Mouse (Mus musculus) right cerebral cortex, postnatal 14 days (tissue): Measurements from ENCODE around the gene Gramd2.
"Not testable (repeated sequence)": the region's sequence is repeated elsewhere in the genome, so short reads cannot be mapped to it uniquely, and the experiment has no call there.

ENCODE experiments used
- DNase-seq: peaks from one replicate; pipeline ENCODE4 v3.0.0; 2022

Gene Gramd2

DNA sequence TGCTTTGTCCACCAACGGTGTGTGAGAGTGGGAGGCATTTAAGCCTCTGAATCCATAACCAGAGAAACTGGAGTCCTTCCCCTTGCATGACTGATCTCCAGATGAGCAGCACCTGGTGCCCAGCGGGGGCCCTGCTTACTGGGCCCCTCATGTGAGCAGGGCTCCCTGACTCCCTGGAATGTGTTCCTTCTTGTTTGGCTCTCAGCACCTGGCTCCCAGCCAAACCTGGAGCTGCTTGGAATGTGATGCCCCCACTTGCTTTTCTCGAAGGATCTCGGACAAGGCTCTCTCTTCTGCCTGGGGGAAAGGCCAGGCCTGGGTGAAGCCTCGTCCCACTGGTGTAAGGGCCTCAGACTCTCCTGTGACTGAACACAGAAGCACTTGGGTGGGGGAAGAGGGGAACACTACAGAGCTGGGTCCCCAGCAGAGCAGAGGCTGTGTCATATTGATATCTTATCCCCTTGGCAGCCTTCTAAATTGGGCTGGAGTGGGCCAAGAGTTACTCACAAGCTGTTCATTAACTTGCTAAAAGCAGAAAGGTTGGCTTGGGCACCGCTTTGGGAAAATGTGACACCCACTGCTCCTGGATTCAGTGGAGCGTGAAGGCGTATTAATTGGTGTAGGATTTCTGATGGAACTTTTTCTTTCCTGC, 44.0 kb downstream of the Gramd2 start:
- DNase-seq = peak; percentile 48

DNA sequence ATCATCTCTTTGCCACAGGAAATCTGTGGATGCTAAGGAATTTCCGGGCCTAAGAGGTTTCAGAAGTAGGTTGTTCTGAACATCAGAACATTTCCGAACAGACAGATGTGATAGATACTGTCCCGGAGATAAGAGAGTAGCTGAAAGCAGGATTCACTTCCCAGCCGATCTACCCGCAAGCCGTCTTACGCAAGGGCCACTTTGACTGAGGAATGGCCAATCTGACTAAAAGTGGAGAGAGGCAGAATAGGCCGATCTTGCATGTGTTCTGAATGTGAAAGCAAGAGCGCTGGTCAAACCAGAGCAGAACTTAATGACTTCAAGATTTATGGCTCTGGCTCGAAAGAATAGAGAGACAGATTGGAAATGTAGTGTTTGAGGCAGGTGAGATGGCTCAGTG, 45.6 kb downstream of the Gramd2 start:
- DNase-seq = no peak

DNA sequence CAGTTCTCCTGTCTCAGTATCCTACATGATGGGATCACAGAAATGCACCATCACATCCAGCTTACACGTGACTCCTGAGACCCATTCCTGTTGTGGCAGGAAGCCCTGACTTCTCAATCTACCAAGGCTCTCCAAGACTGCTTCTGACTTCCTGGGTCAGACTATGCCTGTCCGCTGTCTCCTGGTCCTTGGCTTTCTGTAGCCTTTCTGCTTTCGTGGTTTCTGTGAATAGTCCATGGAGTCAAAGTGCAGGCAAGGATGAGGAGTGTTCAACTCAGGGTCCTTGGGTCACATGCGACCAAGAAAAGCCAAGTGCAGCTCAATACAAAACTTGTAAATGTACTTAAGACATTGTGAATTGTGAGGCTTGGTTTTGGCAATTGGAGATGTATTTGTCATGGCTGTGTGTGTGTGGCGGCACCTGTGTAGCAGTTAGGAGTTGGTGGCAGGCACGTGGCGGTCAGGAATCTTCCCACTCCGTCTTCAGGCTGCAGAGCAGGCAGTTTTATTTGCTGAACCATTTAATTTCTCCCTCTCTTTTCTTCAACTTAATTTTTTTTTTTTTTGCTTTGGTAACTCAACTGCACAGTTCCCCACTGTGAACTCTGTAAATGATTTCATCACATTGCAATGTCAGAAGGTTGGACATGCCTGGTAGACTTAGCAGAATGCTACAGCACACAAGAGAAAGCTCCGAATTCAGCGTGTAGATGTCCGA, 47.8 kb downstream of the Gramd2 start:
- DNase-seq = no peak

DNA sequence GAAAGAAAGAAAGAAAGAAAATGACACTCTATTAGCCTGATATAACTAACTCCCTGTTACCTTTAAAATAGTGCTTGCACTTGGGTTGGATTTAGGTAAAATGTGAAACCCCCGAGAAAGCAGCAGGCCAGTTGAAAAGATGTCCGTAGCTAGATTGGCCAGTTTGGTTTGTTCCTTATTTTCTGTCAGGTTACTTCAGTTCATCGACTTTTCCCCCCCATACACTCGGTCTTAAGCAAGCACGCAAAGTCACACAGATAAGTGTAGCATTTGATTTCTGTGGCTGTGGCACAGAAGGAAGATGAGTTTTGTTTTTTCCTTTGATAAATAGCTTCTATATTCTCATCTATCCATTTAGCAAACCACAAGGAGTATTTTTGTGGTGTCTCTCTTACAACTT, 51.2 kb downstream of the Gramd2 start:
- no peak for DNase-seq

DNA sequence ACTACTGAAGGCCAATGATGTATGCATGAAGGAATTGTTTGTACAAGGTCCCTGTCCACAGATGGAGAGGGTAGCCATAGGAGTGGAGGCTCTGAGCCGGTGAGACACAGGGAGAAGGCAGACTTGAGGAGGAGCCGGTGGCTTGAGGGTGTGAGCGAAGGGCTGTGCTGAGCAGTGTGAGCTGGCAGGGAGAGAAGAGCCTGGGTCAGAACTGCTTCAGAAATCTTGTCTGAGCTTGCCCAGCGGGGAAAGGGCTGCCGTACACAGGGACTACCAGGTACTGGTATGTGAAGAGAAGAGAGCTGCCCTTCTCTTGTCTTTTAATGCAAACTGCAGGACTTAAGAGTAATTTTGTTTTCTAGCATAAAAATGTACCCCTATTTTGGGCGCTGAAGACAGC, 53.1 kb downstream of the Gramd2 start:
- DNase-seq = no peak

DNA sequence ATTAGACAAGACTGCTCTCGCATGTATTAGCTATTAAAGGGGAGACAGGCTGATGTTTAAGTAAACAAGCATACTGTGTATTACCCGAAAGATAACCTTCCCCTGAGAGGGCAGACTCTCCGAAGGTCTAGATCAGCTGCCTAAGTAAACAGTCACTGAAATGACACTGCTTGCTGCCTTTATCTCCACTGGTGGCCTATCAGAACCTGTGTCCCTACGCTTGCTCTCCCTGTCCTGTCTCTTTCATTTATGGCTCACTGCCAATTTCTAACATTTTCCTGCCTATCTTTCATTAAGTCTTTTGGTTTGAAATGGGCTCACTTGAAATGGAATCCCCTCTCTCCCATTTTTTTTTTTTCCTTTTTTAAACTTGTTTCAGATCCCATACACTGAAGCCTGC, 55.5 kb downstream of the Gramd2 start:
- no peak for DNase-seq

DNA sequence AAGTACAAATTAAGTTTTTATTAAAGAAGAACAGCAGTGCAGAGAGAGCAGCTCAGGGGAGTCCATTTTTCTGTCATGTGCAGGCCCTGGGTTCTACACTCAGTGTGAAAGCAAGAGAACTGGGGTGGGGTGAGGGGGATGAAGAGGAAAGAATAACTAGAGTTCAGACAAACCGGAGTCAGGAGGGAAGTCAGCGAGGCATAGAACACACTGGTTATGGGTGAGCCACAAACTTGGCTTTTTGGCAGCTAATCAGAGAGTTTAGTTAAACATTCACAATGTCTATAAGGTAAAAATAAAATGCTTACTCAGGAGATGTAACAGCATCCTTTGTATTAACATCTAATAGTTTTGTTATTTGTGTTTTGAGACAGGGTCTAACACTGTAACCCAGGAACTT, 60.6 kb downstream of the Gramd2 start:
- no peak for DNase-seq

DNA sequence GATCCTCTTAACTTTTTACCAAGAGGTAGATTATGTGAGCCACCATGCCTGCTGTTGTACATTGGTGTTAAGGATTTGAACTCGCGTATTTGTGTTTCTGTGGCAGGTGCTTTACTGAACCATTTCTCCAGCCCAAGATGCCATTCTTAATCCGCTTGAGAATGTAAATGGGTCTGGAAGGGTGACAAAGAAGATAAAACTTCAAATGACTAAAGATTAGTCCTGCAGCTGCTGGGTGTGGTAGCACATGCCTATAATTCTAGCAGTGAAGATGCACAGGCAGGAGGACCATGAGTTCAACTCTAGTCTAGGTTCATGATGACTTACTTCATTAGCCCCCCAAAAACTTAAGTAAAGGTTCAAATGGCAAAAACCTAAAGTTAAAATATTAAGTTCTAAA, 64.0 kb downstream of the Gramd2 start:
- DNase-seq = no peak

DNA sequence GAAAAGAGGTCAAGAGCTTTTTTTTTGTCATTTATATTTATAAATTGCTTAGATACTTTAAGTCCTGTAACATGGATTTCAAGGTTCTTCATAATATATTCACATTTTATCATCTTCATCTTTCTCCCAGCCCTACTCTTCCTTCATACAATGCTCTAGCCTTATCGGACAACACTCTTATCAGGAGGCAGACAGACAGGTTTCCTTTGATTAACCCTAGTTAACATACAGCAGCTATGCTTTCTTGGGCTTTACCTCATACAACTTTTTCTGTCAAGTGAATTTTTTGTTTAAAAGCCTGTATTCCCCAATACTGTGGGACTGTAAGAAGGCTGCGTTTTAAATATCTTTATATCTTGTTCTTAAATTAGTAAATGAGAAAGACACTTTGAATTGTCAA, 68.4 kb downstream of the Gramd2 start:
- DNase-seq = no peak

DNA sequence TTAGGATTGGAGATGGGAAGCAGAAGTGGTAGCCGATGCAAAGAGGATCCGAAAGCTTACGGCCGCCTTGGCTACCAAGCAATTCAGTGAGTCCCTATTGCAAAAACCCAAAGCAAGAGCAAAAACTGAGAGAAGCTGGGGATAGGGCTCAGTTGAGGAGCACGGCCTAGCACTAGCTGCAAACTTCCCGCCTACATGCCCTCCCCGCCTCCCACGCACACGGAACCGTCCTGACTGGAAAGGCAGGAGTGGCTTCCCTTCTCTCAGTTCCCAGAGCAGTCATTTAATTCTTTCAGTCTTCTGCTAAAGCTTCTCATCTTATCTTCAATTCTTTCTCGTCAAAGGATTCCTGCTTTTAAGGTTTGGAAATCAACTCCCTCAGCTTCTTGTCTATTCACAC, 69.0 kb downstream of the Gramd2 start:
- DNase-seq = peak; percentile 12

DNA sequence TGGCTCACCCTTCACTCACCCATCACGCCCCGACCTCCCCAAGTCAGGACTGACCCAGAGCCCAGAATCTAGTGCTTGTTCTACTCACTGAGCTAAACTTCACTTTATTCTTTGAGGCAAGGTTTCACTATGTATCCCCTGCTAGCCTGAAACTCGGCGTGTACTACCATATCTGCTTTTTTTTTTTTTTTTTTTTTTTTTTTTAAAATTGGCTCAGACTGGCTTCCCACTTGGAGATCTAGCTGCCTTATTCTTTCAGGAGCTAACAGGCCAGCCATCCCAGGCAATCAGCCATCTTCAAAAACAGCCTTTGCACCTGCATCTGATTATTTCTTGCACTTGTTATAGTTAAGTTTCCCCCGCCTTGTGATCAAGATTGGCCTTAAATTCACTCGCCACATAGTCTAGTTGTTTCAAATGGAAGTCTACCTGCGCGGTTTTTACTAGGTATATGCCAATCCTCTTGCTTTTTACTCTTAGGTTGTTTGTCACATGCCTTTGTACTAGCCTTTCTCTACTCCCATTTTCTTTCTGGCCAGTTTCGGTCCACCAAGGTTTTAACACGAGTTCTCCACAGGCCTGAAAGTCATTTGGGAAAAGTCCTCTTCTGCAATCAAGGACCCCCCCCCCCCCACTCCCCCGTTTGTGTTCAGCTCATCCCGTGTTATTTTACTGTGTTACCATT, 69.8 kb downstream of the Gramd2 start:
- no peak for DNase-seq

DNA sequence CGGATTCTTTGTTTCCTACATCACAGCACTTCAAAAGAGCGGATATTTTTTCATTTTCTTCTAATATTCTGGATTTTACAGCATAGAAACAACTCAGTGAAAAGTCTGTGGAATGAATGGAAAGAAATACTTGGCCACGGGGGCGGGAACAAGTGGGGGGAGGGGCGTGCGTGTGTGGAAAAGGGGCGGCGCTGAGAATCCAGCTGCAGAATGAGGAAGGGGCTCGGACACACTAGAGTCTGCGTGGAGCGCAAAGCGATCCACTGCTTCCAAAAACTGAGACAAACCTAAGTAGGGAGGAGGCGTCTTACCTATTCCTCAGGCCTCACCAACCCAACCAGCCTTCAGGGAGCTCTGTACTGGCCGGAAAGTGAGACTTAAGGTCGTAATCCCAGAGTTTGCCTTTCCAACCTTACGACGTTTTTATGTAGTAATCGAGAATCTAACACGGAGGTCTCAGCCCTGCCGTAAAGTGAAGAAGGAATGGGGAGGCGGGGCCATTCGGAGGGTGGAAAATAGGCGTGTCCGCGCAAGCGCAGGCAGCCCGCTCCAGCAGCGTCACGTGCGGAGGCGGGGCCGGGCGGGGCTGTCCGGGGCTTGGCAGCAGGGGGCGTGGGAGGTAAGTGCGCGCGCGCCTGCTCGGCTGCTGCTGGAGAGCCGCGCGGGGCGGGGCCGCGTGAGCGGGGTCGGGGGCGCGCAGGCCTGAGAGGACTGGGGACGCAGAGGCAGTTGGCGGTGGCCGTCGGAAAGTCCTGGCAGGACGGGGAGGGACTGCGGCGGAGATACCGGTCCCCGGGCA, 70.5 kb downstream of the Gramd2 start, which contains the start of the genes Senp8 and Myo9a:
Gene Senp8 (minus strand): TSS at position 444 of the 799 bp plus-strand sequence.
Gene Myo9a (plus strand): TSS at position 630 of the 799 bp plus-strand sequence.
- DNase-seq = peak; percentile 99

DNA sequence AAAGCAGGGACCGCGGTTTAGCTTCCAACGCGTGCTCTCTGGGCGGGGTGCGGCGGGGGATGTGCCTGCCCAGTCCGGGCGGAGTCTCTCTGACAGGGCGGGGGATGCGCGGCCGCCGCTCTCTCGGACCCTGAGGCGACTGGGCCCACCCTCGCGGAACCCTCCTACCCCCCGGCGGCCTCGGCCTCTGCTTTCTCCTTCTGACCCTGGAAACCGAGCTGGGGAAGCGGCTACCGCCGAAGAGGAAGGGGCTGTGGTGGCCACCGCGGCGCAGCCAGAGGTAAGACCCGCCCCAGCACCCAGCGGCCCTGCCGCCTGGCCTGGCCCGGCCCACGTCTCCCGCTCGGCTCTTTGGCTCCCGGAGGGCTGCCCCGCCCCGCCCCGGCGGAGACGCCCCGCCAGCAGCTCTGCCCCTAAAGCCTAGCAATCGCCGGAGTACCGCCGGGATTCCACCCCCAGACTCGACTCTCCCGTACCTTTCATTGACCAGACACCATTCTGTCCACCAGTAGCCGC, 71.2 kb downstream of the Gramd2 start:
- DNase-seq = peak; percentile 60

DNA sequence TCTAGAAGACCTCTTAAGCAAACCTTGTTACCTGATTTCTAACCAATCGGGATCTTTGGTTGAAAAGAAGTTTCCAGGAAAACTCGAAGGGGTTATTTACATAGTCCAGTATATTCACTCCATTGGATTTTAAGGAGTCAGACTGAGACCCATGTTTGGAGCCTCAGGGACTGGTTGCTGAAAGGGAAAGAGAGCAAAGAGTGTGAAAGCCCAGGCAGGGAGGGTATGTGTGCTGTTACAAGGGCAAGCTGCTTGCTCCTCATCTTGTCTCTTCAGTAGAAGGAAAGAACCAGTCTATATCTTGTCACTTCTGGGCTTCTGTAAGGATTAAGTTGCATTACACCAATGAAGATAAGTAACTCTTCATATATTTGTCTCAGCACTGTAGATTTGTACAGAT, 72.0 kb downstream of the Gramd2 start:
- DNase-seq = no peak

DNA sequence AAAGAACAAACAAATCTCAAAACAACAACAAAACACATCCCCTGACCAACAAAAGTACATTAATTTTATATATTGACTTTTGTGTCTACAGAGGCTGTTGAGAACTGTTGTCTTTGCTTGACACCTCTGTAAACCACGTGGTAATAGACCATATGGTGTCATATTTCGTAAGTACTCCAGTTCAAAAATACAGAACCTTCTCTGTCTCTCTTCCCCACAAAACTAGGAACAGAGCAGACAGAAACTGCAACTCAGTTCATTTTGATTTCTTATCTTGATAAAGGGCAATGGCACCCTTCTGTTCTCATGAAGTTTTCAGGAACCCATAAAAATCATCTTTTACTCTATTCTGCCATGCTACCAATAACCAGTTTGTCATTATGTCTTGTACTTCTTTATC, 75.3 kb downstream of the Gramd2 start:
- no peak for DNase-seq

DNA sequence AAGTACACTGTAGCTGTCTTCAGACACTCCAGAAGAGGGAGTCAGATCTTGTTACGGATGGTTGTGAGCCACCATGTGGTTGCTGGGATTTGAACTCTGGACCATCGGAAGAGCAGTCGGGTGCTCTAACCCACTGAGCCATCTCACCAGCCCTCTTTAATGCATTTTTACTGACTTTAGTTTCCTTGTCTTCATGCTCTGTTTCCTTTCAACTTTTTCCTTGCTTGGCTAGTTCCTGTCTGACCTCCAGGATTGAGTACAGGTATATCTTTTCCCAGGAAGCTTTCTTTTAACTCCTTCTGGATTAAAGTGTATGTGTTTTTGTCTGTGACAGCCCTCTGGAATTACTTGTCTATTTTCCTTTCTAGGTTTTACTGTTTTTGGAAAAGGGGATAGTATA, 77.1 kb downstream of the Gramd2 start:
- not testable (repeated sequence) for DNase-seq

DNA sequence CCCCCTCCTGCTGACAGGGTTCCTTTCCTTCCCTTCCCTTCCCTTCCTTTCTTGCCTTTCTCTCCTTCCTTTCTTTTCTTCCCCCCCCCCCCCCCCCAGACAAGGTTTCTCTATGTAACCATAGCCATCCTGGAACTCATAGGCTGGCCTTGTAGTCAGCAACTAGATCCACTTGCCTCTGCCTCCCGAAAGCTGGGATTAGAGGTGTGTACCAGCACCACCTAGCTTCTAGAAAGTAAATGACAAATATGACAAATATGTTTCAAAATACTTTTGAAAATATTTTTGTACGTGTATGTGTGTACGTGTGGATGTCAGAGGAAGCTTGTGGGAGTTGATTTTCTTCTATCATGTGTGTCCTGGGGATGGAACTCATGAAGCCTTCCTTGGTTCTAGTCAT, 80.6 kb downstream of the Gramd2 start:
- no peak for DNase-seq

DNA sequence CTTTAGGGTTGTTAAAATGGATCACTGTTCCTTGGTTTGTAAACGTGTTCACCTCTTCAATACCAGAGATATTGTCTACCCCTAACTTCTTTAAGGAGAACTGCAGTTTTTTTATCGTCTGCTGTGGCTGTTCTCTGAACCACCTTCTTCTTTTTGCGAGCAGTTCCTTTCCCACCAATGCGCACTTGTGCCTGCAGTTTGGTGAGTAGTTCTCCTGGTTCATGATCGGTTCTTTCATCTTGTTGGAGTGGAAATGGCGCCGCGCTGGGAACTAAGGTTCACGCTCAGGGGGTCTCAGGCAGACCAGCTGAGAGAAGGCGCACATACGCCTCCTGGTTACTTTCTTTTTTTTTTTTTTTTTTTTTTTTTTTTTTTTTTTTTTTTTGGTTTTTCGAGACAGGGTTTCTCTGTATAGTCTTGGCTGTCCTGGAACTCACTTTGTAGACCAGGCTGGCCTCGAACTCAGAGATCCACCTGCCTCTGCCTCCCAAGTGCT, 87.1 kb downstream of the Gramd2 start:
- not testable (repeated sequence) for DNase-seq
